Mouse (Mus musculus) embryonic facial prominence, embryonic 13.5 days (tissue): ENCODE results near the gene Tm4sf19. TPM values are rescaled to one million over a fixed set of nuclear protein-coding genes. Genes with fewer than 3 reads are reported as not detected.

Experiments used
- ATAC-seq: fragments of 200-750 bp; cut with Nextera tagmentation; 2 replicates; pipeline ENCODE4 v1.8.0; 2017; ENCODE audit warnings: low read depth; ENCODE audit not compliant: insufficient number of reproducible peaks, insufficient read depth, low FRiP score, low TSS enrichment
- H3K27ac ChIP-seq: fragments of 300-500 bp; sonication (generic); 2 replicates; pipeline ENCODE4 v1.5.1; 2015; ENCODE audit warnings: moderate library complexity, mild to moderate bottlenecking, inconsistent platforms
- H3K27me3 ChIP-seq: fragments of 300-500 bp; sonication (generic); 2 replicates; pipeline ENCODE4 v1.6.1; 2015; ENCODE audit warnings: mild to moderate bottlenecking, inconsistent platforms
- H3K36me3 ChIP-seq: fragments of 300-500 bp; sonication (generic); 2 replicates; pipeline ENCODE4 v1.6.1; 2015; ENCODE audit warnings: mild to moderate bottlenecking, inconsistent platforms
- H3K4me1 ChIP-seq: fragments of 300-500 bp; sonication (generic); 2 replicates; pipeline ENCODE4 v1.6.1; 2015; ENCODE audit warnings: inconsistent platforms
- H3K4me2 ChIP-seq: fragments of 300-500 bp; sonication (generic); 2 replicates; pipeline ENCODE4 v1.6.1; 2015; ENCODE audit warnings: moderate library complexity, mild to moderate bottlenecking, inconsistent platforms
- H3K4me3 ChIP-seq: fragments of 300-500 bp; sonication (generic); 2 replicates; pipeline ENCODE4 v1.5.1; 2015; ENCODE audit warnings: mild to moderate bottlenecking, inconsistent platforms
- H3K9ac ChIP-seq: fragments of 300-500 bp; sonication (generic); 2 replicates; pipeline ENCODE4 v1.6.1; 2015; ENCODE audit warnings: mild to moderate bottlenecking, inconsistent platforms
- H3K9me3 ChIP-seq: fragments of 300-500 bp; sonication (generic); 2 replicates; pipeline ENCODE4 v1.6.1; 2016; ENCODE audit warnings: inconsistent platforms
- WGBS: fragments of 180-500 bp; shearing (Covaris S2); methylation state at CpG from one replicate; pipeline ENCODE4 v1.1.7; 2015; ENCODE audit warnings: mixed read lengths; 5-methylcytosine and 5-hydroxymethylcytosine counted together
- polyA plus RNA-seq: library from polyadenylated mRNA; unstranded; fragments of >200 nt; fragmentation: Nextera tagmentation; extraction: Ambion mirVana; gene quantifications from 2 replicates; pipeline ENCODE4 v1.2.1, GENCODE M21; 2015

Gene Tm4sf19
- polyA plus RNA-seq, 1 experiment from 2014 or later: not detected

- ATAC-seq: no peak
- peak overlapping the region; percentile 53 for H3K27ac ChIP-seq
Observed at GRCm38 (mm10) chr16:32396541-32396835, 3.8 kb upstream of the Tm4sf19 start.

GRCm38 (mm10) chr16:32398206-32398605, 2.1 kb upstream of the Tm4sf19 start:
- 73% methylated on average over 3 of the region's 3 CpGs for WGBS
- no peaks in the 10 kb centered on the region for H3K27me3 ChIP-seq
- no peak overlapping the region for H3K4me2 ChIP-seq
- H3K36me3 ChIP-seq: peaks cover 5% of the 10 kb centered on the region
- ATAC-seq: no peak
- no peak overlapping the region for H3K9ac ChIP-seq
- H3K4me3 ChIP-seq: no peak overlapping the region
- no peaks in the 10 kb centered on the region for H3K9me3 ChIP-seq
- no peaks in the 10 kb centered on the region; the same call in 1 of the 2 replicates for H3K4me1 ChIP-seq
- H3K27ac ChIP-seq: no peak overlapping the region

More at GRCm38 (mm10) chr16:32396541-32396835, 3.8 kb upstream of the Tm4sf19 start:
- peaks cover 16% of the 10 kb centered on the region for H3K36me3 ChIP-seq
- H3K9ac ChIP-seq: no peak overlapping the region
- H3K9me3 ChIP-seq: no peaks in the 10 kb centered on the region
- H3K4me2 ChIP-seq: no peak overlapping the region
- no peaks in the 10 kb centered on the region; the same call in 1 of the 2 replicates for H3K4me1 ChIP-seq
- 55% methylated on average over 3 of the region's 3 CpGs for WGBS
- H3K27me3 ChIP-seq: no peaks in the 10 kb centered on the region
- H3K4me3 ChIP-seq: no peak overlapping the region

- no peak overlapping the region for H3K27ac ChIP-seq
- ATAC-seq: no peak
- H3K27me3 ChIP-seq: no peaks in the 10 kb centered on the region
- no peak overlapping the region for H3K4me3 ChIP-seq
- WGBS: 60% methylated on average over 9 of the region's 9 CpGs
- H3K4me1 ChIP-seq: 0 out of 2 replicates have a peak, but pooled peaks cover 3% of the 10 kb centered on the region
- H3K36me3 ChIP-seq: no peaks in the 10 kb centered on the region
- no peak overlapping the region for H3K9ac ChIP-seq
- no peaks in the 10 kb centered on the region for H3K9me3 ChIP-seq
- no peak overlapping the region for H3K4me2 ChIP-seq
Observed at GRCm38 (mm10) chr16:32401335-32401965, 1.1 kb downstream of the Tm4sf19 start.

- H3K27ac ChIP-seq: no peak overlapping the region
- H3K4me1 ChIP-seq: 0 out of 2 replicates have a peak, but pooled peaks cover 5% of the 10 kb centered on the region
- no peak overlapping the region for H3K4me3 ChIP-seq
- no peak overlapping the region for H3K9ac ChIP-seq
- H3K4me2 ChIP-seq: no peak overlapping the region
- 81% methylated on average over 3 of the region's 3 CpGs for WGBS
- H3K36me3 ChIP-seq: no peaks in the 10 kb centered on the region
- no peaks in the 10 kb centered on the region for H3K27me3 ChIP-seq
- H3K9me3 ChIP-seq: no peaks in the 10 kb centered on the region
- ATAC-seq: no peak
Observed at GRCm38 (mm10) chr16:32402818-32403217, 2.5 kb downstream of the Tm4sf19 start.

GRCm38 (mm10) chr16:32405716-32406115, 5.4 kb downstream of the Tm4sf19 start:
- 86% methylated on average over 9 of the region's 9 CpGs for WGBS
- H3K9me3 ChIP-seq: no peaks in the 10 kb centered on the region
- H3K4me2 ChIP-seq: no peak overlapping the region
- no peak overlapping the region for H3K4me3 ChIP-seq
- H3K9ac ChIP-seq: no peak overlapping the region
- no peak overlapping the region for H3K27ac ChIP-seq
- no peaks in the 10 kb centered on the region for H3K27me3 ChIP-seq
- ATAC-seq: no peak
- H3K36me3 ChIP-seq: no peaks in the 10 kb centered on the region
- H3K4me1 ChIP-seq: 0 out of 2 replicates have a peak, but pooled peaks cover 5% of the 10 kb centered on the region

GRCm38 (mm10) chr16:32406671-32407070, 6.4 kb downstream of the Tm4sf19 start:
- Histone ChIP-seq H3K36me3 (no peaks in the 10 kb centered on the region), H3K9ac (no peak overlapping the region), H3K27me3 (no peaks in the 10 kb centered on the region), H3K9me3 (no peaks in the 10 kb centered on the region), H3K4me1 (0 out of 2 replicates have a peak, but pooled peaks cover 5% of the 10 kb centered on the region), H3K4me2 (no peak overlapping the region), H3K27ac (no peak overlapping the region), H3K4me3 (no peak overlapping the region)
- WGBS: 16% methylated on average over 6 of the region's 6 CpGs
- no peak for ATAC-seq

- H3K9ac ChIP-seq: no peak overlapping the region
- H3K4me2 ChIP-seq: no peak overlapping the region
- ATAC-seq: no peak
- no peaks in the 10 kb centered on the region for H3K36me3 ChIP-seq
- 0 out of 2 replicates have a peak, but pooled peaks cover 5% of the 10 kb centered on the region for H3K4me1 ChIP-seq
- H3K9me3 ChIP-seq: no peaks in the 10 kb centered on the region
- no peak overlapping the region for H3K27ac ChIP-seq
- no peaks in the 10 kb centered on the region for H3K27me3 ChIP-seq
- 86% methylated on average over 10 of the region's 10 CpGs for WGBS
- no peak overlapping the region for H3K4me3 ChIP-seq
Observed at GRCm38 (mm10) chr16:32407730-32408129, 7.4 kb downstream of the Tm4sf19 start.

GRCm38 (mm10) chr16:32417457-32417856, 17.2 kb downstream of the Tm4sf19 start:
- Histone ChIP-seq H3K4me2 (no peak overlapping the region), H3K36me3 (no peaks in the 10 kb centered on the region), H3K9ac (no peak overlapping the region), H3K4me3 (no peak overlapping the region), H3K27ac (no peak overlapping the region), H3K27me3 (no peaks in the 10 kb centered on the region), H3K4me1 (peaks cover 14% of the 10 kb centered on the region), H3K9me3 (no peaks in the 10 kb centered on the region)
- WGBS: 50% methylated on average over 1 of the region's 1 CpGs
- no peak for ATAC-seq

- H3K27me3 ChIP-seq: no peaks in the 10 kb centered on the region
- peak within 1 kb of the TSS; percentile 72 for H3K4me2 ChIP-seq
- peak; percentile 91 for ATAC-seq
- 1% methylated on average over 45 of the region's 45 CpGs for WGBS
- H3K4me3 ChIP-seq: peak within 1 kb of the TSS; percentile 68
- H3K4me1 ChIP-seq: peaks cover 14% of the 10 kb centered on the region
- H3K27ac ChIP-seq: peak within 1 kb of the TSS; percentile 96
- H3K9me3 ChIP-seq: no peaks in the 10 kb centered on the region
- H3K36me3 ChIP-seq: no peaks in the 10 kb centered on the region
- H3K9ac ChIP-seq: peak within 1 kb of the TSS; percentile 76
Observed at GRCm38 (mm10) chr16:32419517-32420483, 19.5 kb downstream of the Tm4sf19 start, which contains the start of gene Tctex1d2. Tctex1d2 (plus strand) TSS chr16:32419702.

- Histone ChIP-seq H3K36me3 (no peaks in the 10 kb centered on the region), H3K27ac (no peak overlapping the region), H3K27me3 (no peaks in the 10 kb centered on the region), H3K4me2 (no peak overlapping the region), H3K4me3 (no peak overlapping the region), H3K9ac (no peak overlapping the region), H3K9me3 (no peaks in the 10 kb centered on the region), H3K4me1 (peaks cover 15% of the 10 kb centered on the region)
- no peak for ATAC-seq
- WGBS: 82% methylated on average over 3 of the region's 3 CpGs
Observed at GRCm38 (mm10) chr16:32427506-32427905, 27.2 kb downstream of the Tm4sf19 start.

GRCm38 (mm10) chr16:32430474-32431046, 30.3 kb downstream of the Tm4sf19 start, which contains the start of gene Pcyt1a:
Pcyt1a (plus strand) TSS chr16:32430921.
- H3K4me2 ChIP-seq: peak within 1 kb of the TSS; percentile 87
- H3K4me3 ChIP-seq: peak within 1 kb of the TSS; percentile 79
- H3K9ac ChIP-seq: peak within 1 kb of the TSS; percentile 84
- peaks cover 17% of the 10 kb centered on the region for H3K4me1 ChIP-seq
- H3K27me3 ChIP-seq: no peaks in the 10 kb centered on the region
- H3K36me3 ChIP-seq: no peaks in the 10 kb centered on the region
- peak within 1 kb of the TSS; percentile 85 for H3K27ac ChIP-seq
- WGBS: under 1% methylated on average over 54 of the region's 54 CpGs
- ATAC-seq: peak; percentile 98
- no peaks in the 10 kb centered on the region for H3K9me3 ChIP-seq
